Mouse (Mus musculus): ENCODE measurements at regions not wholly inside any gene's neighbourhood (a gene's known extent, or its start where the extent isn't known, plus 50 kb on each side); places are given as distances from the start of the nearest gene placed in this dataset.

DNA sequence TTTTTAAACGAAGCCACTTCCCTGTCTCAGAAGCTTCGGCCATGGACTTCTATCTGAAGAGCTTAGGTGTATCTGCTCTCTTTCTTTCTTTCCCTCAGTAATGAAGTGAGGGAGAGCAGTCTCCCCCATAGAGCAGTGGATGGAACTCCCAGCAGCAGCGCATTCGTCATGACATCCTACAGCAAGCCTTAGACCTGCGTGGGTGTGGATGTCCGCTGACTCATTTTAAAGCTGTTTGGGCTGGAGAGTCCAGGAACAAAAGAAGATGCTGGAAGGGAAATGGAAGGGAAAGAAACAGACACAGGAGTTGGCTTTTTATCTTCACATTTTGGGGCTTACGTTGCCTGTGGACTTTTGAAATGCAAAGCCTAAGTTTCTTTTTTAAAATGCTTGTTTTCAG lies 190.3 kb upstream of the Arhgap24 start:
- no peak for DNase-seq (ENCODE audit: low spot score)

GRCm38 (mm10) chr5:102295564-102295963 lies 185.6 kb upstream of the Arhgap24 start:
- DNase-seq (ENCODE audit: low spot score), result no peak

- DNase-seq (ENCODE audit: low spot score), result no peak
Measured at GRCm38 (mm10) chr5:102306309-102306708, 174.9 kb upstream of the Arhgap24 start.

DNA sequence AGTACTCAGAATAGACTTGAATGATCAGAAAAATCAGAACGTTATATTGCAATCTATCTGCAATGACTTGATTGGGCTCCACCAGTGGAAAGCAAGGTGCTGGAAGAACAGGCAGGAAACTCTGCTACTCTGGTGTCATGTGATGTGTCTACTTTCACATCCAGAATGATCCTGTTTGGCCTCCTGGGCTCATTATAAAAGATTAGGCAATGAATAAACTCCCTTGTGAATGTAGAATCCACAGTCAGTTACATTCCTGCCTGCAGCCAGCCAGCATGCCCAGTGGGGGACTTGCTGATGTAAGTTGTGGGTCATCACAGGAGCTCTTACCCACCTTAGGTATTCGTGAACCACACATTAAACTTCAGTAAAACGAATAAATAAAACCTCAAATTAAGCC lies 174.5 kb upstream of the Arhgap24 start:
- no peak for DNase-seq (ENCODE audit: low spot score)

DNA sequence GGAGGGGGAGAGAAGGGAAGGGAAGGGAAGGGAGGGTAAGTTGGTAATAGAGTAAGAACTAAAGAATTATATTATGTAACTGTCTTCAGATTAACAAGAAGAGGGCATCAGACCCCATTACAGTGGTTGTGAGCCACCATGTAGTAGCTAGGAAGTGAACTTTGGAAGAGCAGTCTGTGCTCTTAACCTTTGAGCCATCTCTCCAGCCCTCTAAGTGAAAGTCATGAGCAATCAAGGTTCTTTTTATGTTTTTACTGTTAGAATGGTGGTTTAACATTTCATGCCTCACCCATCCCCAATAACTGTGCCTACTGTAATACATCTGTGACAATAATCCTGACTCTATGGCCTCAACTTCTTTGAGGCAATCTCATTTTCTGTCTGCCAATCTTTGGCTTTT lies 169.6 kb upstream of the Arhgap24 start:
- no peak for DNase-seq (ENCODE audit: low spot score)

DNA sequence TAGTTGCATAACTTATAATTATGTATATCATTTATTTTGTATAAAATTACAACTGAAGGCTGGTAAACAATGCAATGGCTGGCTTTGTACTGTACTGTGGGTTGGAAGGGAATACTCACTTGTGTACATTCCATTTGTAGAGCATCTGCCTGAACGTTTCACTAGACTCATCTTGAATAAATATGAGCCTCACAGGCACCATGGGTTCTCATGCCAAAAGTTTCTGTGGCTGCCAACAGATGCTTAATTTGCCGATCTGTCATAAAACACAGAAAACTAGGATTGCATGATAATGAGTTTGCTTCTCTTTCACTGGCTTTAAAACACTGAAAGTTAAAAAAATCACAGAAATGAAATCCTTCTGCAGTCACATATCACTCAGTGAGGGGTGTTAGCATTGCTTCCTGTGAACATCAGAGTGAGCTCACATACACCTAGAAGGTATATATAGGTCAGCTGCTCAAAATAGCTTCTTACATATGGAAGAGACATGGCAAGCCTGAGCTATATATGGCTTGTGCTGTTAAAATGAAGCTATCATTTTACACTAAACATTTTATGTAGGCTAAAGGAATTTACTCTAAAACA lies 152.9 kb upstream of the Arhgap24 start:
- DNase-seq (ENCODE audit: low spot score), result no peak

DNA sequence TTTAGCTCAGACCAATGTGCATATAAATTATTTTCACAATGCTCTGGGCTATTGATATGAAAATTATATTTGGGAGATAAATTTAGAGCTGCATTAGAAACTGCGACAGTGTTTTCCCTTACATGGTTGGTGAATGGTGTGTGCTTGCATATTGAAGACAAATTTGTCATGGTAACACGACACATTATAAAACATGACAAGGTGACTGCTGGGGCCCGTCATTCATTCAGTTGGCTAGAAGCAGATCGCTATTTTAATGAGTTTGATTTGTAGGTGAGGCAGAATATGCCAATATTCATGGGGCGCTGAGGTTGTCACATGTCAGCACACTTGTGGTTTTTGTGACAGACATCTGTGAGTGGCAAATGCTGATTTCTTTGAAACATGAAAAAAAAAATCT lies 147.3 kb upstream of the Arhgap24 start:
- DNase-seq (ENCODE audit: low spot score), result no peak

GRCm38 (mm10) chr5:102334442-102335197 lies 146.6 kb upstream of the Arhgap24 start:
- no peak for DNase-seq (ENCODE audit: low spot score)

DNA sequence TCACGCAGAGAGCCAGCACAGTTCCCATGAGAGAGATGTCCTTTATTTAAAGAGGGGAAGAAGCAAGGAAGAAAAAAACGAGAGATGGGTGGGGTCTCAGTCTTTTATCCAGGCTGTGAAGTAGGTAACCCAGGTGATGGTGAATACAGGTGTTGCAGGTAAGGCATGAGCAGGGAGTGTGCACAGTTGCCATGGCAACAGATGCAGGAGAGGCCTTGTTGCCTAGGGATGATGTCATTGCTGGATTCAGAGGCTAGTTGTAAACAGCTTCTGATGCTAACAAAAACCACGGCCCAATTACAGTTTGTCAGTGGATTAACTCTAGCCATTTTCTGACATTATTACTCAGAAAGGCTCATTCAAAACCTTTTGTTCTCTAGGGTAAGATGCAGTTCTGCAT lies 114.7 kb upstream of the Arhgap24 start:
- DNase-seq (ENCODE audit: low spot score), result no peak

- DNase-seq (ENCODE audit: low spot score), result no peak
Measured at GRCm38 (mm10) chr5:102373309-102373971, 107.8 kb upstream of the Arhgap24 start.

- no peak for DNase-seq (ENCODE audit: low spot score)
Measured at GRCm38 (mm10) chr5:102373972-102374755, 107.0 kb upstream of the Arhgap24 start.

GRCm38 (mm10) chr5:102375339-102375738 lies 105.9 kb upstream of the Arhgap24 start:
- DNase-seq (ENCODE audit: low spot score), result no peak

DNA sequence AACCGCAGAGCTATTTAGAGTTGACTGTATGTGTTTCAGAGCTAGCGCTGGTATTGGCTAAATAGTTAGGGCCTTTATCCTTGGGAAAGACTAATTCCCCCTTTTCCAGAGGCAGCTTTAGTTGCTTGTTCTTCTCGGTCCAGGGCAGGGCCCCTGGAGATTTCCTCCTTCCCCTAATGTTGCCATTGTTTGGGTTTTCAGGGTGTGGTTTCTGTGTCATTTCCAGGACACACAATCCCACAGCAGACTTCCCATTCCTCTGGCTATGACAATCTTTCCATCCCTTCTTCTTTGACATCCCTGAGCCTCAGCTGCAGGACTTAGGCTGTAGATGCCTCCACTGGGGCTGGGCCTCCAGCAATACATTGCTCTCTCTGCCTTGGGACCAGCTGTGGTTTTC lies 87.2 kb upstream of the Arhgap24 start:
- no peak for DNase-seq (ENCODE audit: low spot score)

- no peak for DNase-seq (ENCODE audit: low spot score)
Measured at GRCm38 (mm10) chr5:102395608-102396146, 85.5 kb upstream of the Arhgap24 start.

DNA sequence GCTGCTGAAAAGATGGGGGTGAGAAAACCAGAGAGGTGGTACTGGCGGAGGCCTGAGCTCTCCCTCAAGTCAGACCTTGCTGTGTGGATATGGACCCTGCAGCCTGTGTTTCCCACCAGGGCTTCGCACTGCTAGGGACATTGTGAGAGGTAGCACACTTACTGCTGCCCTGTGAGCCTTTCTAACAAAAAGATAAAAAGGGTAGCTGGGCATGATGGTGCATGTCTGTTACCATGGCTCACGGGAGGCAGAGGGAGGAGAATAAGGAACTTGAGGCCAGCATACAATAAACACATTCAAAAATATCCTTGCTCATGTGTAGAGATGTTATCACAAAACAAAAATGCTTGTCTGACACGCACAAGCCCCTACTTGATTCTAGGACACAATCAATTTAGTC lies 82.2 kb upstream of the Arhgap24 start:
- DNase-seq (ENCODE audit: low spot score), result no peak

- no peak for DNase-seq (ENCODE audit: low spot score)
Measured at GRCm38 (mm10) chr5:102417642-102418041, 63.5 kb upstream of the Arhgap24 start.

DNA sequence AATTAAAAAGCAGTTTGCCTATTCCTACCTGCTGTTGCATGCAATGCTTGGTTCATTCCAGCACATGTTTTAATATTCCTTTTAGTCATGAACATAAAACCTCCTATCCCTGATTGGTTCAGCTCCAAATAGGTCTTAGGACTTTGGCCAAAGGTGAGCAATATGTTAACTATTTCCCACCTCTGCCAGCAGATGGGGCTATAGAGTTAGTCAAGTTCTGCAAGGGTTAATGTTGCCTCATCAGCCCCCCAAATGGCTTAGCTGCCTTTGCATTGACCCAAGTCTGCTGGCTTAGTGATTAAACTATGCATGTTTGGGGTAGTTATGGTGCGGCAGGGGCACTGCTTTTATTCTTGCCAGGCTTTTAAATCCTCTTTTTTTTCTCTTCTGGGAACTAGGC lies 62.1 kb upstream of the Arhgap24 start:
- no peak for DNase-seq (ENCODE audit: low spot score)

- no peak for DNase-seq (ENCODE audit: low spot score)
Measured at GRCm38 (mm10) chr5:102424636-102425242, 56.5 kb upstream of the Arhgap24 start.

DNA sequence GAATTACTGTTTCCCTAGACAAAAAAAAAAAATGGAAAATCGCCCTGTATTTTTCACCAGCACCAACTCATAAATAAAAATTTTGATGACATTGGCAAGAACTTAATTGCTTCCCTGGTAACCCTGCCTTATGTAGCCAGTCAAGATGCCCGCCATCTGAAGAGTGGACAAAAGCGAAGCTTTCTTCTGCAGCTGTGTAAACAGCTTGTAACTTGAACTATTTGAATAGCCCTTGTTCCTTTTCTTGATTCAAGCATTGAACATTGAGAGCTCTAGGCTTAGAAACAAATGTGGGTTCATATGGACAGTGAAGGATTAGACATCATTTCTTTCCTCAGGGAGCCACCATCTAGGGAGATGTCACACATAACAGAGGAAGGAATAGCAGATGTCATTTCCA lies 52.9 kb upstream of the Arhgap24 start:
- no peak for DNase-seq (ENCODE audit: low spot score)
